Mouse (Mus musculus) midbrain, postnatal 0 days (tissue): ENCODE data around the gene Nr1d1. TPM values are rescaled to one million over a fixed set of nuclear protein-coding genes. Genes with fewer than 3 reads are reported as not detected.

Experiments used
- ATAC-seq: fragments of 200-750 bp; cut with Nextera tagmentation; 2 replicates; pipeline ENCODE4 v1.8.0; 2017; ENCODE audit warnings: moderate number of reproducible peaks, mild to moderate bottlenecking, moderate TSS enrichment, moderate library complexity; ENCODE audit not compliant: low FRiP score
- DNase-seq: peaks from one replicate; pipeline ENCODE4 v3.0.0-alpha.2; 2015; ENCODE audit warnings: low spot score
- H3K27ac ChIP-seq: fragments of 300-500 bp; sonication (generic); 2 replicates; pipeline ENCODE4 v1.5.1; 2014; ENCODE audit warnings: low read depth, mild to moderate bottlenecking, low read length, mixed read lengths
- H3K27me3 ChIP-seq: fragments of 300-500 bp; sonication (generic); 2 replicates; pipeline ENCODE4 v1.6.1; 2014; ENCODE audit warnings: low read length, control low read depth, mixed read lengths; ENCODE audit not compliant: insufficient read depth
- H3K36me3 ChIP-seq: fragments of 300-500 bp; sonication (generic); 2 replicates; pipeline ENCODE4 v1.6.1; 2014; ENCODE audit warnings: low read length, control low read depth, mixed read lengths; ENCODE audit not compliant: insufficient read depth
- H3K4me1 ChIP-seq: fragments of 300-500 bp; sonication (generic); 2 replicates; pipeline ENCODE4 v1.6.1; 2014; ENCODE audit warnings: mild to moderate bottlenecking, control low read depth, antibody characterized with exemption, low read length, mixed read lengths; ENCODE audit not compliant: insufficient read depth
- H3K4me2 ChIP-seq: fragments of 300-500 bp; sonication (generic); 2 replicates; pipeline ENCODE4 v1.6.1; 2014; ENCODE audit warnings: low read depth, mild to moderate bottlenecking, low read length, mixed read lengths; ENCODE audit not compliant: poor library complexity, severe bottlenecking
- H3K4me3 ChIP-seq: fragments of 300-500 bp; sonication (generic); 2 replicates; pipeline ENCODE4 v1.5.1; 2014; ENCODE audit warnings: low read depth, mild to moderate bottlenecking, low read length, moderate library complexity
- H3K9ac ChIP-seq: fragments of 300-500 bp; sonication (generic); replicated peaks from 2 replicates; pipeline ENCODE4 v1.6.1; 2014; ENCODE audit warnings: mild to moderate bottlenecking, low read length, moderate library complexity, mixed read lengths; ENCODE audit not compliant: poor library complexity, severe bottlenecking
- H3K9me3 ChIP-seq: fragments of 300-500 bp; sonication (generic); 2 replicates; pipeline ENCODE4 v1.6.1; 2016; ENCODE audit warnings: low read length, control low read depth
- CTCF ChIP-seq: IDR thresholded peaks from 2 replicates; pipeline ENCODE4 v1.5.1; 2016; ENCODE audit warnings: antibody characterized with exemption, mild to moderate bottlenecking
- WGBS: fragments of 180-500 bp; shearing (Covaris S2); extraction: QIAGEN DNeasy Blood & Tissue Kit; methylation state at CpG from one replicate; pipeline ENCODE4 v1.1.7; 2014; 5-methylcytosine and 5-hydroxymethylcytosine counted together
- polyA plus RNA-seq: library from polyadenylated mRNA; unstranded; fragments of >200 nt; fragmentation: Nextera tagmentation; extraction: Ambion mirVana; gene quantifications from 2 replicates; pipeline ENCODE4 v1.2.1, GENCODE M21; 2015
- total RNA-seq: library from RNA; depleted of rRNA; stranded (reverse); fragments of >200 nt; gene quantifications from 2 replicates; pipeline ENCODE4 v1.2.3, GENCODE M21; 2014

Nr1d1 gene
- total and polyA plus RNA-seq, 2 experiments from 2014 or later, result 11.0 to 14.3 TPM

- Histone ChIP-seq H3K27me3 (no peaks in the 10 kb centered on the region), H3K4me3 (no peak overlapping the region), H3K27ac (peak overlapping the region; percentile 70), H3K4me2 (peak overlapping the region; percentile 43), H3K9ac (peak overlapping the region; percentile 1; the same call in 1 of the 2 replicates), H3K36me3 (no peaks in the 10 kb centered on the region), H3K4me1 (peaks cover 23% of the 10 kb centered on the region), H3K9me3 (no peaks in the 10 kb centered on the region)
- DNase-seq (no peak), ATAC-seq (no peak)
- 4% methylated on average over 17 of the region's 17 CpGs for WGBS
- TF ChIP-seq CTCF, result no peak
These were observed 7.6 kb upstream of the Nr1d1 start for GRCm38 (mm10) chr11:98782651-98783235.

- no peaks in the 10 kb centered on the region for H3K36me3 ChIP-seq
- H3K4me3 ChIP-seq, result no peak overlapping the region
- ATAC-seq, result no peak
- no peaks in the 10 kb centered on the region for H3K27me3 ChIP-seq
- H3K4me1 ChIP-seq, result peaks cover 21% of the 10 kb centered on the region
- H3K9me3 ChIP-seq, result no peaks in the 10 kb centered on the region
- H3K9ac ChIP-seq, result no peak overlapping the region; the same call in 1 of the 2 replicates
- TF ChIP-seq CTCF, result no peak
- H3K4me2 ChIP-seq, result no peak overlapping the region
- peak overlapping the region; percentile 47; the same call in 1 of the 2 replicates for H3K27ac ChIP-seq
- peak; percentile 71 for DNase-seq
- WGBS, result 18% methylated on average over 13 of the region's 14 CpGs
These were observed 6.8 kb upstream of the Nr1d1 start for GRCm38 (mm10) chr11:98781851-98782512.

GRCm38 (mm10) chr11:98777888-98778287 lies 2.8 kb upstream of the Nr1d1 start:
- Histone ChIP-seq H3K4me1 (peaks cover 19% of the 10 kb centered on the region), H3K27ac (no peak overlapping the region)
- ATAC-seq, result no peak

GRCm38 (mm10) chr11:98776843-98777590 lies 1.9 kb upstream of the Nr1d1 start:
- DNase-seq (no peak), ATAC-seq (no peak)
- Histone ChIP-seq H3K4me1 (peaks cover 17% of the 10 kb centered on the region; the same call in 1 of the 2 replicates), H3K9ac (no peak overlapping the region), H3K9me3 (no peaks in the 10 kb centered on the region), H3K4me2 (no peak overlapping the region; the same call in 1 of the 2 replicates), H3K36me3 (no peaks in the 10 kb centered on the region), H3K27me3 (no peaks in the 10 kb centered on the region), H3K27ac (peak overlapping the region; percentile 55), H3K4me3 (no peak overlapping the region)
- TF ChIP-seq CTCF, result no peak
- 10% methylated on average over 9 of the region's 9 CpGs for WGBS

More at GRCm38 (mm10) chr11:98777888-98778287, 2.8 kb upstream of the Nr1d1 start:
- Histone ChIP-seq H3K9me3 (no peaks in the 10 kb centered on the region), H3K4me3 (no peak overlapping the region), H3K36me3 (no peaks in the 10 kb centered on the region), H3K9ac (no peak overlapping the region), H3K4me2 (no peak overlapping the region), H3K27me3 (no peaks in the 10 kb centered on the region)
- DNase-seq, result no peak
- no peak for TF ChIP-seq CTCF

GRCm38 (mm10) chr11:98776052-98776764 lies 1.1 kb upstream of the Nr1d1 start:
- TF ChIP-seq CTCF, result no peak
- Histone ChIP-seq H3K4me3 (no peak overlapping the region), H3K9me3 (no peaks in the 10 kb centered on the region), H3K4me2 (peak overlapping the region; percentile 96; the same call in 1 of the 2 replicates), H3K27me3 (no peaks in the 10 kb centered on the region), H3K9ac (no peak overlapping the region), H3K27ac (peak overlapping the region; percentile 57), H3K36me3 (peaks cover 6% of the 10 kb centered on the region), H3K4me1 (peaks cover 12% of the 10 kb centered on the region; the same call in 1 of the 2 replicates)
- no peak for ATAC-seq
- 55% methylated on average over 12 of the region's 12 CpGs for WGBS
- DNase-seq, result no peak
